Mouse (Mus musculus) kidney, embryonic 15.5 days (tissue): ENCODE data around the gene Kcnip1. TPM values are rescaled to one million over a fixed set of nuclear protein-coding genes. Genes with fewer than 3 reads are reported as not detected.
A peak's percentile ranks its signal among the peaks of the same experiment; 100 is the strongest.

Source experiments
- ATAC-seq: fragments of 200-750 bp; cut with Nextera tagmentation; replicated peaks from 2 replicates; pipeline ENCODE4 v1.8.0; 2017; ENCODE audit warnings: moderate TSS enrichment; ENCODE audit not compliant: low FRiP score
- H3K27ac ChIP-seq: fragments of 300-500 bp; sonication (generic); 2 replicates; pipeline ENCODE4 v1.5.1; 2015; ENCODE audit warnings: mild to moderate bottlenecking, inconsistent platforms
- H3K27me3 ChIP-seq: fragments of 300-500 bp; sonication (generic); 2 replicates; pipeline ENCODE4 v1.6.1; 2015; ENCODE audit warnings: inconsistent platforms
- H3K36me3 ChIP-seq: fragments of 300-500 bp; sonication (generic); 2 replicates; pipeline ENCODE4 v1.6.1; 2015; ENCODE audit warnings: inconsistent platforms
- H3K4me1 ChIP-seq: fragments of 300-500 bp; sonication (generic); 2 replicates; pipeline ENCODE4 v1.6.1; 2015; ENCODE audit warnings: inconsistent platforms
- H3K4me2 ChIP-seq: fragments of 300-500 bp; sonication (generic); 2 replicates; pipeline ENCODE4 v1.6.1; 2015; ENCODE audit warnings: moderate library complexity, mild to moderate bottlenecking, inconsistent platforms
- H3K4me3 ChIP-seq: fragments of 300-500 bp; sonication (generic); replicated peaks from 2 replicates; pipeline ENCODE4 v1.5.1; 2015; ENCODE audit warnings: mild to moderate bottlenecking, inconsistent platforms
- H3K9ac ChIP-seq: fragments of 300-500 bp; sonication (generic); 2 replicates; pipeline ENCODE4 v1.6.1; 2015; ENCODE audit warnings: mild to moderate bottlenecking, inconsistent platforms
- H3K9me3 ChIP-seq: fragments of 300-500 bp; sonication (generic); replicated peaks from 2 replicates; pipeline ENCODE4 v1.6.1; 2016; ENCODE audit warnings: inconsistent platforms
- WGBS: fragments of 180-500 bp; shearing (Covaris S2); methylation state at CpG from one replicate; pipeline ENCODE4 v1.1.7; 2015; ENCODE audit warnings: mixed read lengths; 5-methylcytosine and 5-hydroxymethylcytosine counted together
- polyA plus RNA-seq: library from polyadenylated mRNA; unstranded; fragments of >200 nt; fragmentation: Nextera tagmentation; extraction: Ambion mirVana; gene quantifications from 2 replicates; pipeline ENCODE4 v1.2.1, GENCODE M21; 2015

Gene Kcnip1
- polyA plus RNA-seq, 1 experiment from 2014 or later = 1.4 TPM

DNA sequence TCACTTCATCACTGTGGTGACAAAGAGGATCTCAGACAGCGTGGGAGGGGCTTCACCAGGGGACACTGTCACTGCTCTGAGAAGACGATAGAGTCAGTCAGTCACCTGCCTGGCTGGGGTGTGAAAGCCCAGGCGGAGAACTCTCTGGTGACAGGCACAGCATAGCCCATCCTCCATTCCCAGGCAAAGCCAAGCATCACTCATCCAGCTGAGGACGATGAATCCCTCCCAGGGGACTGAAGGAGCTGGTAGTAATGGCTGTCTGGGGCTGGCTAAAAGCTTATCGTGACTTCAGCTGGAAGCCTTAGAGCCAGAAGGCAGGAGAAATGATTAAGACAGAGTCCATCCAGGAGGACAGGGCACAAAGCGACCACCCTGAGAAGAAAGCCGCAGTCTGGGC, 182.8 kb downstream of the Kcnip1 start:
- no peak overlapping the region for H3K9ac ChIP-seq
- 61% methylated on average over 7 of the region's 7 CpGs for WGBS
- H3K4me1 ChIP-seq = no peaks in the 10 kb centered on the region
- no peaks in the 10 kb centered on the region for H3K36me3 ChIP-seq
- no peaks in the 10 kb centered on the region for H3K27me3 ChIP-seq
- no peak overlapping the region for H3K27ac ChIP-seq
- H3K9me3 ChIP-seq = no peaks in the 10 kb centered on the region
- H3K4me2 ChIP-seq = no peak overlapping the region
- no peak overlapping the region for H3K4me3 ChIP-seq
- ATAC-seq = no peak

DNA sequence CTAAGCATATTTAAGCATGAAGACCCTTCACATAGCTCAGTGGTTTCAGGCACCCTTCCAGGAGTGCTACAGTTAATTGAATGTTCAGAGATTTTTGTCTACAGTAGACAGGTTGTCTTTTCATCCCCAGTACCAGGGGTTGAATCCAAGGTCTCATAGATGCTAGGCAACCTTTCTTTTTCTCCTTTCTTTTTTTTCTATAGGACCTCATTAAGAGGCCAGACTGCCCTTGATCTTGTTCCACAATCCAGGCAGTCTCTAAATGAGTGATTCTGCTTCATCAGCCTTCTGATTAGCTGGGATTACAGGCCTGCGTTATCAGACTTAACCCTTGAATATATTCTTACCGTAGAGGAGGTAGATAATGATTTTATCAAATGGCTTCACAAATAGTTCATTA, 189.9 kb downstream of the Kcnip1 start:
- no peaks in the 10 kb centered on the region for H3K9me3 ChIP-seq
- no peak for ATAC-seq
- no peak overlapping the region for H3K4me3 ChIP-seq
- H3K27ac ChIP-seq = no peak overlapping the region
- H3K27me3 ChIP-seq = no peaks in the 10 kb centered on the region
- H3K9ac ChIP-seq = no peak overlapping the region
- no peaks in the 10 kb centered on the region for H3K36me3 ChIP-seq
- no peaks in the 10 kb centered on the region for H3K4me1 ChIP-seq
- WGBS = 83% methylated on average over 2 of the region's 2 CpGs
- H3K4me2 ChIP-seq = no peak overlapping the region

DNA sequence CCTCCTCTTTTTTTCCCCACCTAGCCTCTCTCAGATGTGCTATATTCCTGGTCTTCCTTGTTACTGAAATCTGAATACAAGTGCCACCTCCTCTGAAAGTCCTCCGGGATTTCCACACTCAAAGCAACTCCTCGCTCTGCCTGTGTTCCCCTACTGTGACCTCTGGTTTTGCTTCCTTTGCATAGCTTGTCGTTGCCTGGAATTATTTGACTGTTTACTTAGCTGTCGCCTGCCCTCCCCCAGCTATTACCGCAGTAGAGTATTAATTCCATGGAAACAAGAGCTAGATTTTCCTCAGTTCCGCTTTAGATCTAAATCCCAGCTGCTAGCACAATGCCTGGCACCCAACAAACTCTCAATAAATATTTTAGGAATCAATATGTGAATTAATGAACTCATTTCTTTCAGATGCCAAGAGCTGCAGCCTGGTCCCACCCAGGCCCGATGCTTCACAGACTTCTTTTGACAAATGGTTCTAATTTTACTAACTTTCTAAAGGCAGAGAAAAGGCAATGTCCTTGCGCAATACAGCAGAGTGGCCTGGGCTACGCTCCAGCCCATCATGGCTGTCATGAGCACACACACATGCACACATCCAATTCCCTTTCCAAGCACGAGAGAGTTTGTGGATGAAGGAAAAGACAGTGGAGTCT, 192.4 kb downstream of the Kcnip1 start:
- H3K9ac ChIP-seq = no peak overlapping the region
- 52% methylated on average over 10 of the region's 10 CpGs for WGBS
- H3K4me1 ChIP-seq = no peaks in the 10 kb centered on the region
- H3K9me3 ChIP-seq = no peaks in the 10 kb centered on the region
- no peak overlapping the region for H3K4me3 ChIP-seq
- no peak overlapping the region for H3K27ac ChIP-seq
- H3K36me3 ChIP-seq = no peaks in the 10 kb centered on the region
- no peaks in the 10 kb centered on the region for H3K27me3 ChIP-seq
- H3K4me2 ChIP-seq = no peak overlapping the region
- no peak for ATAC-seq

DNA sequence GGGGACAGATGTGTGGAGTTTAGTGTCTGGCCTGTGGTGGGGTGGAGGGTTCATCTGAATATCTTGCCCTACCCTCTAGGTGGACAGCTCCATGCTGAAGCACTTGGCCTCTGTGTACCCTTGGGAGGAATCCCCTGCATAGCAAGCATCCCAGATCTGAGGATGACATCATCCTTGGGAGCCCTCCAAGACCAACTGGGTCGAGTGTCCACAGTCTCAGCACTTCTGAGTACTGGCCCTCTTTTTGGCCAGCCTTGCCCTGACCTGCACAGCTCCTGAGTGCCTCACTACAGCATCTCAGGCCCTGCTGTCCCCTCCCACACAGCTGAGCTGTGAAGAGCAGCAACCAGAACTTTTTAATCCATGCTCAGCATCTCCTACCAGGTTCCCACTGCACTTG, 193.0 kb downstream of the Kcnip1 start:
- Histone ChIP-seq H3K9me3 (no peaks in the 10 kb centered on the region), H3K4me2 (no peak overlapping the region), H3K27ac (no peak overlapping the region), H3K4me3 (no peak overlapping the region), H3K4me1 (no peaks in the 10 kb centered on the region), H3K36me3 (no peaks in the 10 kb centered on the region), H3K9ac (no peak overlapping the region), H3K27me3 (no peaks in the 10 kb centered on the region)
- 33% methylated on average over 1 of the region's 1 CpGs for WGBS
- peak; percentile 25; the same call in 1 of the 2 replicates for ATAC-seq

DNA sequence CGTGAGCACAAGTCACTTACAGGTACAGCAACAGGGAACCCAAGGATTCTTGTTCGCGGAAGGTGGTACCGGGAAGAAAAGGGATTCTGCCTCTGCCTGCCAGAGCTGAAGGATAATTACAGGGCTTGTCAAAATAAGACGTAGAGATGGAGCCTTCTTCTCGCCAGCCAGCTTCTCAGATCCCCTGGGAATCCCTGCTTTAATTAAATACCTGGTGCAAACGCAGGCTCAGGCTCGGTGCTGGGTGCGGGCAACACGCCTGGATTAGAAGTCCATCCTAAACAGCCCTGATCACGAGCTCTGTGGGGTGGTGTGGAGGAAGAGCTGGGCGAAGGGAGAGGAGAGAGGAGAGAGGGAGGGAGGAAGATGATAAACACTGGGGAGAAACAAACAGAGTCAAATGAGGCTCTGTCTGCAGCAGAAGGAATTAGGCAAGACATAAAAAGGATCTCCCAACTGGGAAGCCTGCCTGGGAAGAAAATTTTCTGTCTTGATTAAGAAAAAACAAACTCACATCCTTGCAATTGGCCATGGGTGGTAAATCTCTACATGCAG, 194.8 kb downstream of the Kcnip1 start:
- Histone ChIP-seq H3K4me1 (no peaks in the 10 kb centered on the region), H3K4me2 (no peak overlapping the region), H3K27me3 (no peaks in the 10 kb centered on the region), H3K4me3 (no peak overlapping the region), H3K9ac (no peak overlapping the region), H3K36me3 (no peaks in the 10 kb centered on the region), H3K27ac (no peak overlapping the region), H3K9me3 (no peaks in the 10 kb centered on the region; the same call in 1 of the 2 replicates)
- 60% methylated on average over 12 of the region's 12 CpGs for WGBS
- no peak for ATAC-seq

DNA sequence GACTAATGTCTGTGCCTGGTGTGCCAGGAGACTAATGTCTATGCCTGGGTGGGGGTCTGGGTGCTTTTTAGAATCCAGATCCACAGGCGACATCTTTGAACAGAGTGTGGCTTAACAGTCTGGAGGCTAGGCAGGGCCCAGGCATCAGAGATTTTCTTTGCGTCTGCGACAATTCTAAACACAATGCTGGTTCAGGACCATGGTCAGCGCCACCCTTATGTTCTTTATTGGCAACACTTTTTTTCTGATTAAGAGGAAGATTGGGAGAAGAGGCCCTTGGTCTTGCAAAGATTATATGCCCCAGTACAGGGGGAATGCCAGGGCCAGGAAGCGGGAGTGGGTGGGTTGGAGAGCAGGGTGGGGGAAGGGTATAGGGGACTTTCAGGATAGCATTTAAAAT, 205.6 kb downstream of the Kcnip1 start:
- no peaks in the 10 kb centered on the region for H3K36me3 ChIP-seq
- no peak overlapping the region for H3K4me3 ChIP-seq
- H3K27me3 ChIP-seq = 0 out of 2 replicates have a peak, but pooled peaks cover 2% of the 10 kb centered on the region
- H3K4me1 ChIP-seq = no peaks in the 10 kb centered on the region
- no peaks in the 10 kb centered on the region for H3K9me3 ChIP-seq
- no peak overlapping the region for H3K9ac ChIP-seq
- H3K4me2 ChIP-seq = no peak overlapping the region
- H3K27ac ChIP-seq = no peak overlapping the region
- ATAC-seq = no peak
- 31% methylated on average over 5 of the region's 5 CpGs for WGBS

DNA sequence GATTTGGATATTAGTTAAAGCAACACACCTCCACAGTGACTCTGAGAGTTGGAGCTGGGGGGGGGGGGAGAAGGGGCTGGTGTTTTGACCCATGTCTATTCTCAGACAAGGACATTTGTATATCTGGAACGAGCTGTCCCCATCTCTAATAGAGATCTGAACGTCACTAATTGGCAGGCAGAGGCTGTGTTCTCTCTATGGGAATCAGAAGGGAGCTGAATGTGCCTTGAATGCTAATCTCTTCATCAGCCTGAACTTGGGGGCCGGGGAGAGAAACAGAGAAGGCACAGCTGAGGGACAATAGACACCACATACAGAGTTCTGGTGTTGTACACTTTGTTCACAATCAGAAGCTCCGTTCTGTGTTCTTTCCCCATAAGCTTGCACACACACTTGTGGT, 206.4 kb downstream of the Kcnip1 start:
- 83% methylated on average over 4 of the region's 4 CpGs for WGBS

DNA sequence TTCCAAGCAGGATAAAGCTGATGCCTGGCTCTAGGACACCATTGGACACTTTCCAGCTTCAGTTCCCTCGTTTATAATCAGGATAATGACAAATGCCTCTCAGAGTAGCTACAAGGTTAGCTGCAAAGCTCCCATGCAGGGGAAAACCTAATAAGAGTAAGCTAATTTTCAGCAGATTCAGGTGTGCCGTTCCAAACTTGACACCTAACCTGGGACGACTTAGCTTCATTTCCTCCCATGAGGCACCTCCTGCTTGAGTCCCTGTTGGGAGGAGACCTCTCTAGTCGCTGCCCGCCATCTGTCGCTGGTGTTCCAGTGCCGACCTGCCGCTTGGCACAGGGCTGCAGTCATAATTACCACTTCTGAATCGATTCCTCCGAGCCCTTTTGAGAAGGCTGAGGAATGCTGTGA, 211.4 kb downstream of the Kcnip1 start:
- no peak overlapping the region for H3K4me3 ChIP-seq
- H3K27me3 ChIP-seq = peaks cover 9% of the 10 kb centered on the region; the same call in 1 of the 2 replicates
- no peak overlapping the region for H3K4me2 ChIP-seq
- no peak overlapping the region for H3K9ac ChIP-seq
- no peaks in the 10 kb centered on the region for H3K9me3 ChIP-seq
- H3K36me3 ChIP-seq = no peaks in the 10 kb centered on the region
- no peak for ATAC-seq
- no peak overlapping the region for H3K27ac ChIP-seq
- H3K4me1 ChIP-seq = no peaks in the 10 kb centered on the region
- WGBS = 31% methylated on average over 10 of the region's 10 CpGs

More for the DNA sequence above, 206.4 kb downstream of the Kcnip1 start:
- Histone ChIP-seq H3K36me3 (no peaks in the 10 kb centered on the region), H3K27ac (no peak overlapping the region), H3K9me3 (no peaks in the 10 kb centered on the region), H3K9ac (no peak overlapping the region), H3K27me3 (0 out of 2 replicates have a peak, but pooled peaks cover 3% of the 10 kb centered on the region), H3K4me3 (no peak overlapping the region), H3K4me1 (no peaks in the 10 kb centered on the region), H3K4me2 (no peak overlapping the region)
- no peak for ATAC-seq

DNA sequence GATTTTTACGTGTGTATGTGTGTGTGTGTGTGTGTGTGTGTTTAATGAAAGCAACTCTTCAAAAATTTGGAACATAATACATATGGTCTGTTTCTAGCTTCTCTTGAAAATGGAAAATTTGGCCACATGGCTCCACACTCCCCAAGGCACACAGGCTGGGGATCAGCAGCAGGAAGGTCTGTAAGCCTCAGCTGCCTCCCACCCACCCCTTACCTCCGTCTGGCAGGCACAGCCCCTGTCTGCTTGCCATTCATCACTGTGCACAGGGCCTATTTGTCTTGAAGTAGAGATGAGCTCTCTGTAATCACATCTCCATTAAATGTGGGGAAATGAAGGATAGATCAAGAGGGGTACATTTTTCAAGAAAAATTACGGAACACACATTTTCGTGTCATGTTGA, 212.7 kb downstream of the Kcnip1 start:
- no peak for ATAC-seq
- WGBS = 55% methylated on average over 4 of the region's 4 CpGs

DNA sequence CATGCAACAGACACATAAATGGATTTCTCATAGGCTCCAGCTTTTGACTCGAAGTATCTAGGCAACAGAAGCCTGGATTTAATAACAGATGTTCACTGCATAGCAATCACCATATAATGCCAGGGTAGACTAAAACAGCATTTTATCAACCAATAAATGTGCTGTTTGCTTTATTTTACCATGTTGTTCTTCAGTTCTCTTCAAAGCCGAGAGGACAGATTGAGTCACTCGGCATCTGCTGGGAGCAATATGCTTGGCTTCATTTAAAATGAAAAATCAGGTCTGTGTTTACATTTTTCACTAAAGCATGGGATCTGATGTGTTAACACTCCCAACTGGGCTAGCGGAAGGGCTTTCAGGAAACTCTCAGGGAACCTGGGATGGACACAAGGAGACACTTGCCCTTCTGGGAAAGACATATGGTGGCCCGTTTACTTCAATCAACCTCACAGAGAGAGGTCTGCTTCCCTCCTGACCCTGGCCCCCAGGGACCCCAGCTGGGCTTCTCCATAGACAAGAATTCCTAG, 220.3 kb downstream of the Kcnip1 start:
- H3K4me3 ChIP-seq = no peak overlapping the region
- WGBS = 65% methylated on average over 5 of the region's 5 CpGs
- no peak overlapping the region for H3K4me2 ChIP-seq
- H3K27ac ChIP-seq = no peak overlapping the region
- no peaks in the 10 kb centered on the region for H3K36me3 ChIP-seq
- no peaks in the 10 kb centered on the region for H3K4me1 ChIP-seq
- ATAC-seq = no peak
- H3K27me3 ChIP-seq = no peaks in the 10 kb centered on the region
- no peak overlapping the region for H3K9ac ChIP-seq
- H3K9me3 ChIP-seq = no peaks in the 10 kb centered on the region

More for the DNA sequence above, 212.7 kb downstream of the Kcnip1 start:
- H3K9me3 ChIP-seq = no peaks in the 10 kb centered on the region
- H3K4me1 ChIP-seq = no peaks in the 10 kb centered on the region
- H3K4me2 ChIP-seq = no peak overlapping the region
- no peak overlapping the region for H3K9ac ChIP-seq
- H3K27ac ChIP-seq = no peak overlapping the region
- H3K36me3 ChIP-seq = no peaks in the 10 kb centered on the region
- peaks cover 9% of the 10 kb centered on the region; the same call in 1 of the 2 replicates for H3K27me3 ChIP-seq
- H3K4me3 ChIP-seq = no peak overlapping the region

DNA sequence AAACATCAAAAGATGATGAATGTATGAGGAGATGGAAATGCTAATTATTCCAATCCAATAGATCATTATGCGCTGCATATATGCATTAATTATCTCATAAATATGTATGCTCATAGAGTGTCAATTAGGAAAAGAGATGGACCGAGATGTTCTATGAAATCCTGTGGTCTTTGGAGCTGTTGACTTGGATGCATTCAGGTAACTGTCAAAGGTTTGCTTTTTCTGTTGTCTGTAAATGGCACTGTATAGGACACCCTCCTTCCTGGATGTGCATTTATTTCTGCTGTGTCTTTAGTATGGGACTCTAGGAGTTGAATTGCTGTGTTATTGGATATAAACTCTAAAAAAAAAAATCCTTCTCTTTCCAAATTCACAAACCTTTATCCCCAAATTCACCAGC, 220.9 kb downstream of the Kcnip1 start:
- H3K4me1 ChIP-seq = no peaks in the 10 kb centered on the region
- H3K4me3 ChIP-seq = no peak overlapping the region
- no peak overlapping the region for H3K4me2 ChIP-seq
- H3K9ac ChIP-seq = no peak overlapping the region
- no peaks in the 10 kb centered on the region for H3K9me3 ChIP-seq
- WGBS = 84% methylated on average over 2 of the region's 2 CpGs
- no peak for ATAC-seq
- no peaks in the 10 kb centered on the region for H3K27me3 ChIP-seq
- no peaks in the 10 kb centered on the region for H3K36me3 ChIP-seq
- no peak overlapping the region for H3K27ac ChIP-seq

DNA sequence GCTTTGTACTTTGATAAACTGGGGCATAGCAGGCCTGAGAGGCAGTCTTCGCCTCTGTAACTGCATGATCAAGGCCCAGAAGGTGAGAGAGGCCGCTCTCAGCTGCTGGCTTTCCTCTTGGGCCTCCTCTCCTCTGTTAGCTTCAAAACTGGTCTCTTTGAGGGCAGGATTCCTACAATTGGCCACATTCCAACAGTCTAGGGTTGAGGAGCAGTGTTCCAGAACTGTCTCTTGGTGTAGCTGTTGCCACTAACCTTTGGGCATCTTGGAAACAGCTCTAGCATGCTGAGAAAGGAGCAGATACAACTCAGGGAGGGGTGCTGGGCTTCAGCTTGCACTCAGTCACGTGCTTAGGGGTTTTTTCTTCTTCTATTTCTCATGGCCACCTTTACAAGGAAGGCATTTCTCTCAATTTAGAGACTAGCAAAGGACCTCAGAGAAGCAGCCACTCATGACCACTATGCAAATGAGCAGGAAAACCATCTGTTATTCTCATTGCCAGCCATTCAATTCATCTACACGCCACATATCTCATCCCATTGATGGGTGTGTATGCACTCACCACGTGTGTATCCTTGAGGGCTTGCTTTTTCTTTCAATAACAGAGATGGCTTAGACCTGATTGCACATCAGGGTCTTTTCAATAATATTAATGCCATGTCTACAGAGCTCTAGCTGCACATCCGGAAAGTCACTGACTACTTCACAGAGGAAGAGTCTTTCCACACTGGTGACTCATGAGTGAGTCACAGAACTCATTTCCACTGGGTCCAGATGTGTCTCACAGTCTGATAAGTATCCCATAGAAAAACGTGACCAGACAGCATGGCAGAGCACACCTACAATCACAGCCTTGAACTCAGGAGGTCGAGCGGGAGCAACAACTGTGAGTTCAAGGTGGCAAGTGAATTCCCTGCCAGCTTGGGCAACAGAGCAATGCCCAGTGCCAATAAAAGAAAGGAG, 225.7 kb downstream of the Kcnip1 start:
- no peak for ATAC-seq
- Histone ChIP-seq H3K36me3 (no peaks in the 10 kb centered on the region), H3K4me1 (no peaks in the 10 kb centered on the region), H3K27me3 (no peaks in the 10 kb centered on the region), H3K4me2 (no peak overlapping the region), H3K9me3 (no peaks in the 10 kb centered on the region), H3K9ac (no peak overlapping the region), H3K27ac (no peak overlapping the region), H3K4me3 (no peak overlapping the region)
- 71% methylated on average over 9 of the region's 9 CpGs for WGBS
